In the genomic region with DNA sequence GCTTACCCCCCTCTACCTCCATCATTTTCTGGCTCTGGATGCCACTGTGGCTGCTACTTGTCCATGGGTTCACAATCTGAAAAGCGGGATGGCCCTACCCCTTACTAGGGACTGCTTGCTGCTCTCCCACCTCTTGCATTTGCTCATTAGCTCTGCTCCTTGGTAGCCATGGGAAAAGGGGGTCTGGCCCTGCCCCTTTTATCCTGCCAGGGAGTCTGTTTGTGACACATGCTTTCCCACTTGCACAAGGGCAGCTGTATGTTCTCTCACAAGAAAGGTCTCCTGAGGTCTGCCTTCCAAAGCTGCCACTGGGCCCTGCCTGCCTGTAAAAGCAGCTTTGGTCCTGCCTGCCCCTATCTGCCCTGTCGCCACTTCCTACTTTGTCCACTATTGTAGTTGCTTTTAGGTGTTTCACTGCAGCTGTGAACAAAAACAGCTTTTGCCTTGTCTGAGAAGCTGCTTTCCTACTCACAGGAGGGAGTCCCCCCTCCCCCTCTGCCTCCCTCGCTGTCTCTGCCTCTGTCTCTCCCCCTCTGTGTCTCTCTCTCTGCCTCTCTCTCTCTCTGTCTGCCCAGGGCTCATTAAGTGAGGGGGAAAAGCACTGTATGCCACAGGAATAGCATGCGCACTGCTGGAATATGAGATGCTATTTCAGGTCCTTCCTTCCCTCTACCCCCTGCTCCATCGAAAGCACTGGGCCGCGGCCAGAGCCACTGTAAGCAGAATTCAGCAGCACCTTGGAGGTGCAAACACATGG, we compare ENCODE assay signal across 11 mouse cellular contexts. TPM values are rescaled to one million over a fixed set of nuclear protein-coding genes. Genes with fewer than 3 reads are reported as not detected.
DNase-seq lines count a peak whose midpoint lies in the region; ATAC-seq and TF ChIP-seq lines count a peak whose summit lies in the region.
"Had no signal": no experiment of that assay in that cellular context is flagged by ENCODE, and none has a peak within 500 bp of the region (broad histone marks: within the 10 kb centered on the region; RNA-seq: fewer than 3 reads in every experiment).

No protein-coding gene starts in this region.

- no peaks in the 10 kb centered on the region for H3K9me3 ChIP-seq in forebrain, embryonic 13.5 days (replicated peaks)
- H3K9me3 ChIP-seq in neural tube, embryonic 14.5 days (ENCODE audit: control insufficient read depth, low read length), result no peaks in the 10 kb centered on the region
- H3K9me3 ChIP-seq in intestine, embryonic 16.5 days (ENCODE audit: control insufficient read depth, low read length), result no peaks in the 10 kb centered on the region

- intact Hi-C loops in left cerebral cortex, postnatal 10 days (cut with DNase I), result no loop called here

- H3K36me3 ChIP-seq in forebrain, embryonic 13.5 days (ENCODE audit: poor library complexity, severe bottlenecking), result no peaks in the 10 kb centered on the region
- no peaks in the 10 kb centered on the region for H3K36me3 ChIP-seq in neural tube, embryonic 14.5 days (ENCODE audit: control insufficient read depth, insufficient read depth, low read length)
- H3K36me3 ChIP-seq in intestine, embryonic 16.5 days (ENCODE audit: control insufficient read depth, insufficient read depth, low read length), result no peaks in the 10 kb centered on the region

- ATAC-seq in forebrain, embryonic 13.5 days, result peak; percentile 85
- ATAC-seq in neural tube, embryonic 14.5 days (ENCODE audit: low read depth), result peak; percentile 70
- ATAC-seq in intestine, embryonic 16.5 days, result no peak
- ATAC-seq: Patski had no signal

- peaks cover 9% of the 10 kb centered on the region for H3K4me1 ChIP-seq in forebrain, embryonic 13.5 days
- no peaks in the 10 kb centered on the region for H3K4me1 ChIP-seq in neural tube, embryonic 14.5 days (ENCODE audit: control insufficient read depth, insufficient read depth, low read length)
- no peaks in the 10 kb centered on the region for H3K4me1 ChIP-seq in intestine, embryonic 16.5 days (ENCODE audit: control insufficient read depth, insufficient read depth, low read length)
- H3K4me1 ChIP-seq in cerebellum, adult 2 months (ENCODE audit: control insufficient read depth, insufficient read depth, low read length), result no peaks in the 10 kb centered on the region

- H3K4me3 ChIP-seq in forebrain, embryonic 13.5 days, result no peak overlapping the region
- no peak overlapping the region for H3K4me3 ChIP-seq in neural tube, embryonic 14.5 days (ENCODE audit: low read depth, low read length)
- H3K4me3 ChIP-seq in intestine, embryonic 16.5 days (ENCODE audit: low read length), result no peak overlapping the region
- no peak overlapping the region for H3K4me3 ChIP-seq in cerebellum, adult 2 months (replicated peaks; ENCODE audit: insufficient read depth, low read depth, low read length)

- peak; percentile 71 for DNase-seq in brain, embryonic 14.5 days (ENCODE audit: low read depth)
- peak; percentile 7 to 22 for DNase-seq in left cerebral cortex, postnatal 10 days (ENCODE audit: extremely low spot score in 1 of 2, low spot score in 2 of 2)
- no peak for DNase-seq in ovary, postnatal 14 days (ENCODE audit: low spot score)
- no peak for DNase-seq in cerebellum, postnatal 4 days (ENCODE audit: low spot score in 2 of 2)
- no peak for DNase-seq in cerebellum, adult 2 months

- H3K4me2 ChIP-seq in forebrain, embryonic 13.5 days, result peak overlapping the region; percentile 22; the same call in 1 of the 2 replicates
- H3K4me2 ChIP-seq in neural tube, embryonic 14.5 days (ENCODE audit: low read depth, low read length), result no peak overlapping the region
- no peak overlapping the region for H3K4me2 ChIP-seq in intestine, embryonic 16.5 days (ENCODE audit: low read depth, low read length)

- no peak for TF ChIP-seq CTCF in brain, embryonic 14.5 days (IDR thresholded peaks at IDR 0.05; ENCODE audit: borderline replicate concordance, extremely low read depth, insufficient read depth, insufficient read length)
- TF ChIP-seq CTCF in cerebellum, adult 2 months (IDR thresholded peaks at IDR 0.05; ENCODE audit: borderline replicate concordance, insufficient read depth, low read depth, low read length), result no peak

- no peaks in the 10 kb centered on the region for H3K27me3 ChIP-seq in forebrain, embryonic 13.5 days
- no peaks in the 10 kb centered on the region for H3K27me3 ChIP-seq in neural tube, embryonic 14.5 days (ENCODE audit: control insufficient read depth, insufficient read depth, low read length)
- H3K27me3 ChIP-seq in intestine, embryonic 16.5 days (replicated peaks; ENCODE audit: control insufficient read depth, insufficient read depth, low read length), result no peaks in the 10 kb centered on the region
- no peaks in the 10 kb centered on the region for H3K27me3 ChIP-seq in cerebellum, adult 2 months (ENCODE audit: control insufficient read depth, insufficient read depth, low read length)
- H3K27me3 ChIP-seq: Patski had no signal

- no peak for TF ChIP-seq POLR2A in brain, embryonic 14.5 days (IDR thresholded peaks at IDR 0.05; ENCODE audit: borderline replicate concordance, extremely low read depth, insufficient read depth, insufficient read length, poor library complexity, severe bottlenecking)
- TF ChIP-seq POLR2A in cerebellum, adult 2 months (IDR thresholded peaks at IDR 0.05; ENCODE audit: borderline replicate concordance, insufficient read depth, low read length), result no peak

- 0 out of 2 replicates have a peak overlapping the region, but pooled peaks have one; percentile 2 for H3K9ac ChIP-seq in forebrain, embryonic 13.5 days
- H3K9ac ChIP-seq in neural tube, embryonic 14.5 days (replicated peaks; ENCODE audit: low read depth, low read length), result no peak overlapping the region
- no peak overlapping the region for H3K9ac ChIP-seq in intestine, embryonic 16.5 days (ENCODE audit: low read depth, low read length)

- H3K27ac ChIP-seq in forebrain, embryonic 13.5 days, result no peak overlapping the region
- no peak overlapping the region for H3K27ac ChIP-seq in neural tube, embryonic 14.5 days (ENCODE audit: low read depth, low read length)
- no peak overlapping the region for H3K27ac ChIP-seq in intestine, embryonic 16.5 days (ENCODE audit: low read length)
- no peak overlapping the region for H3K27ac ChIP-seq in cerebellum, adult 2 months (ENCODE audit: insufficient read depth, low read length)

- WGBS in forebrain, embryonic 13.5 days, result 15% methylated on average over 7 of the region's 7 CpGs
- WGBS in neural tube, embryonic 14.5 days, result 43% methylated on average over 7 of the region's 7 CpGs
- 52% methylated on average over 7 of the region's 7 CpGs for WGBS in intestine, embryonic 16.5 days
- WGBS in cerebellum, adult 2 months, result 26% methylated on average over 7 of the region's 7 CpGs

RNA-seq across cellular contexts. Expression of a gene that starts 5.6 kb away (rescaled TPM):
- 0.10 TPM in 1 of 2 replicates, not detected in the other for polyA plus RNA-seq in brain, embryonic 14.5 days (2012; rRNA removed)
- not detected in 2 replicates for polyA plus RNA-seq in forebrain, embryonic 13.5 days (2015; fragmentation: Nextera tagmentation; extraction: Ambion mirVana)
- not detected for total RNA-seq in left cerebral cortex, postnatal 10 days (2021)
- polyA plus RNA-seq in neural tube, embryonic 14.5 days (2014; fragmentation: Nextera tagmentation; extraction: Ambion mirVana), result not detected in 2 replicates
- polyA plus RNA-seq in intestine, embryonic 16.5 days (2015; fragmentation: Nextera tagmentation; extraction: Ambion mirVana), result not detected in 2 replicates
- polyA plus RNA-seq in cerebellum, adult 2 months (2012; rRNA removed), result not detected in 2 replicates
- polyA plus RNA-seq: frontal cortex, adult 2 months; large intestine, adult 2 months; Patski had no signal

RNA-seq across cellular contexts. Expression of a gene that starts 21.2 kb away (rescaled TPM):
- polyA plus RNA-seq in brain, embryonic 14.5 days (2012; rRNA removed), result 0.03 TPM in 1 of 2 replicates, not detected in the other
- polyA plus RNA-seq in forebrain, embryonic 13.5 days (2015; fragmentation: Nextera tagmentation; extraction: Ambion mirVana), result not detected in 2 replicates
- total RNA-seq in left cerebral cortex, postnatal 10 days (2021), result not detected
- polyA plus RNA-seq in neural tube, embryonic 14.5 days (2014; fragmentation: Nextera tagmentation; extraction: Ambion mirVana), result not detected in 2 replicates
- not detected in 2 replicates for polyA plus RNA-seq in intestine, embryonic 16.5 days (2015; fragmentation: Nextera tagmentation; extraction: Ambion mirVana)
- not detected in 2 replicates for polyA plus RNA-seq in cerebellum, adult 2 months (2012; rRNA removed)
- polyA plus RNA-seq: frontal cortex, adult 2 months; large intestine, adult 2 months; Patski had no signal

RNA-seq across cellular contexts. Expression of a gene that starts 34.4 kb away (rescaled TPM):
- polyA plus RNA-seq in brain, embryonic 14.5 days (2012; rRNA removed), result not detected in 2 replicates
- not detected in 2 replicates for polyA plus RNA-seq in forebrain, embryonic 13.5 days (2015; fragmentation: Nextera tagmentation; extraction: Ambion mirVana)
- not detected for total RNA-seq in left cerebral cortex, postnatal 10 days (2021)
- polyA plus RNA-seq in neural tube, embryonic 14.5 days (2014; fragmentation: Nextera tagmentation; extraction: Ambion mirVana), result not detected in 2 replicates
- not detected in 2 replicates for polyA plus RNA-seq in intestine, embryonic 16.5 days (2015; fragmentation: Nextera tagmentation; extraction: Ambion mirVana)
- polyA plus RNA-seq in cerebellum, adult 2 months (2012; rRNA removed), result not detected in 2 replicates
- polyA plus RNA-seq: large intestine, adult 2 months; Patski had no signal

RNA-seq across cellular contexts. Expression of a gene that starts 52.3 kb away (rescaled TPM):
- not detected in 2 replicates for polyA plus RNA-seq in brain, embryonic 14.5 days (2012; rRNA removed)
- not detected in 2 replicates for polyA plus RNA-seq in forebrain, embryonic 13.5 days (2015; fragmentation: Nextera tagmentation; extraction: Ambion mirVana)
- not detected for total RNA-seq in left cerebral cortex, postnatal 10 days (2021)
- polyA plus RNA-seq in neural tube, embryonic 14.5 days (2014; fragmentation: Nextera tagmentation; extraction: Ambion mirVana), result not detected in 2 replicates
- not detected in 2 replicates for polyA plus RNA-seq in intestine, embryonic 16.5 days (2015; fragmentation: Nextera tagmentation; extraction: Ambion mirVana)
- not detected in 2 replicates for polyA plus RNA-seq in cerebellum, adult 2 months (2012; rRNA removed)
- polyA plus RNA-seq: frontal cortex, adult 2 months; large intestine, adult 2 months; Patski had no signal

Comparison
In these comparisons a context has a peak if more than half of its experiments do, and no peak if none do; other contexts are left out.
1. DNase-seq: peak in brain, embryonic 14.5 days (single experiment) and left cerebral cortex, postnatal 10 days (2 of 2); none in ovary, postnatal 14 days (single experiment), cerebellum, postnatal 4 days (0 of 2) and cerebellum, adult 2 months (0 of 2).